Mouse (Mus musculus): Measurements from ENCODE around the gene Lztfl1. TPM values are rescaled to one million over a fixed set of nuclear protein-coding genes. Genes with fewer than 3 reads are reported as not detected.
A peak's percentile ranks its signal among the peaks of the same experiment; 100 is the strongest.

Lztfl1 gene
- polyA plus RNA-seq, 1 experiment, result 1.4 TPM

DNA sequence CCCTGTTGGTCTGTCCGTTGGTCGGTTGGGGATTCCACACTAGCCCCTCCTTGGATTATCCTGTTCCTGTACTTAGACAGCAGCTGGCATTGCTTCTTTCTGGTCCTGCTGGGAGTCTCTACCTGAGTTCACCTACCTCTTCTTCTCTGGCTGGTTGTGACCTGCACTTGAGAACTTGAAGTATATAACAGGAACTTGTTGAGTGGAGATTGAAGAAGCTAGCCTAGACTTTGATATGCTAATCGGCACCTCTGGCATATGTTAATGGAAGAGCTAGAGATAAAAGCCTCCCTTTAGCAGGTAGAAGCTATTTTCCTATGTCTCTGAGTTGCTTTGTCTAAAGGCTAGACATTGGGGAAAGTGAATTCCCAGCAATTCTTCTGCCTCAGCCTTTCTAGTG, 13.8 kb upstream of the Lztfl1 start:
- TF ChIP-seq POLR2A (IDR thresholded peaks at IDR 0.05; ENCODE audit: low read depth, low read length), result no peak
- no peak for TF ChIP-seq CTCF (IDR thresholded peaks at IDR 0.05; ENCODE audit: extremely low read depth, insufficient read depth, insufficient read length, insufficient replicate concordance)
- no peak for DNase-seq (ENCODE audit: low read depth in 1 of 2, low spot score in 2 of 2)
- 87% methylated on average over 3 of the region's 3 CpGs for WGBS
- no peak overlapping the region for H3K4me3 ChIP-seq (ENCODE audit: extremely low read depth, insufficient read depth, insufficient read length)
- H3K27ac ChIP-seq (ENCODE audit: insufficient read depth, low read length), result no peak overlapping the region
- H3K36me3 ChIP-seq (ENCODE audit: control insufficient read depth, insufficient read depth, low read length), result no peaks in the 10 kb centered on the region
- H3K27me3 ChIP-seq (ENCODE audit: control insufficient read depth, insufficient read depth, low read length), result no peaks in the 10 kb centered on the region
- peaks cover 2% of the 10 kb centered on the region; the same call in 1 of the 2 replicates for H3K4me1 ChIP-seq (ENCODE audit: control insufficient read depth, insufficient read depth, insufficient read length)

DNA sequence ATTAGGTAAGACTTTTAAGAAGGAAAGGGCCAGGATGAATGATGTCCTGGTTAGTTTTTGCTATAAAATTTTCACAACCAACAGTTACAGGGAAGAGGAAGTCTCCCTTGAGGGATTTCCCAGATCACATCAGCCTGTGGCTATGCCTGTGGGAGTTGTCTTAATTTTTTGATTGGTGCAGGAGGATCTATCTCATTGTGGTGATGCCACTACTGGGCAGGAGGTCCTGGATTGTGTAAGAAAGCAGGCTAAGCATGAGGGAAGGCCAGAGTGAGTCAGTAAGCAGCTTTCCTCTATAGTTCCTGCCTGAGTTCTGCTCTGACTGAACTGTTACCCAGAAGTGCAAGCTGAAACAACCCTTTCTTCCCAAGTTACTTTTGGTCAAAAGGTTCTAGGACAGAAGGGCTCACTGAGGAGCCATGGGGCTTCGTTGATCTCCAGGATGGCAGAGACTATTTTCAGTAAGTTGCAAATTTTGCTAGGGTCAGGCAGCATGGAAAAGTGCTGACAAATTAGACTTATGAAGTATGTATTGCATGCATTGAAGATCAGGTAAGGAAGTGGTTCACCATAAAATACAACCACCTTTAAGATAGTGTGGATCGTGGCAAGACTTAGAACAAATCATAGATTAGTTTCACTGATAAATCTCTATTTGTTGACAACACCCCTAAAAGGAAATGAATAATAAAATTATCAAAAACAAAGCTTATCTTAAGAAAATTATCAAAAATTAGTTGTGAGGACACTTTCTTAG, 5.4 kb upstream of the Lztfl1 start:
- H3K27me3 ChIP-seq (ENCODE audit: control insufficient read depth, insufficient read depth, low read length), result no peaks in the 10 kb centered on the region
- H3K4me3 ChIP-seq (ENCODE audit: extremely low read depth, insufficient read depth, insufficient read length), result no peak overlapping the region
- DNase-seq (ENCODE audit: low read depth in 1 of 2, low spot score in 2 of 2), result no peak
- TF ChIP-seq CTCF (IDR thresholded peaks at IDR 0.05; ENCODE audit: extremely low read depth, insufficient read depth, insufficient read length, insufficient replicate concordance) (no peak), POLR2A (IDR thresholded peaks at IDR 0.05; ENCODE audit: low read depth, low read length) (no peak)
- WGBS, result 50% methylated on average over 2 of the region's 2 CpGs
- no peaks in the 10 kb centered on the region for H3K4me1 ChIP-seq (ENCODE audit: control insufficient read depth, insufficient read depth, insufficient read length)
- H3K27ac ChIP-seq (ENCODE audit: insufficient read depth, low read length), result no peak overlapping the region
- H3K36me3 ChIP-seq (ENCODE audit: control insufficient read depth, insufficient read depth, low read length), result no peaks in the 10 kb centered on the region

- no peaks in the 10 kb centered on the region; the same call in 1 of the 2 replicates for H3K4me1 ChIP-seq (ENCODE audit: control insufficient read depth, insufficient read depth, insufficient read length)
- no peaks in the 10 kb centered on the region for H3K27me3 ChIP-seq (ENCODE audit: control insufficient read depth, insufficient read depth, low read length)
- no peak for DNase-seq (ENCODE audit: low read depth in 1 of 2, low spot score in 2 of 2)
- no peaks in the 10 kb centered on the region; the same call in 1 of the 2 replicates for H3K36me3 ChIP-seq (ENCODE audit: control insufficient read depth, insufficient read depth, low read length)
- H3K27ac ChIP-seq (ENCODE audit: insufficient read depth, low read length), result no peak overlapping the region
- no peak for TF ChIP-seq CTCF (IDR thresholded peaks at IDR 0.05; ENCODE audit: extremely low read depth, insufficient read depth, insufficient read length, insufficient replicate concordance)
- no peak for TF ChIP-seq POLR2A (IDR thresholded peaks at IDR 0.05; ENCODE audit: low read depth, low read length)
- WGBS, result 47% methylated on average over 3 of the region's 3 CpGs
- H3K4me3 ChIP-seq (ENCODE audit: extremely low read depth, insufficient read depth, insufficient read length), result no peak overlapping the region
These were observed 1.2 kb downstream of the Lztfl1 start for GRCm38 (mm10) chr9:123716301-123716700.

GRCm38 (mm10) chr9:123713111-123713510, 4.4 kb downstream of the Lztfl1 start:
- Histone ChIP-seq H3K4me1 (ENCODE audit: control insufficient read depth, insufficient read depth, insufficient read length) (no peaks in the 10 kb centered on the region; the same call in 1 of the 2 replicates), H3K27ac (ENCODE audit: insufficient read depth, low read length) (no peak overlapping the region), H3K36me3 (ENCODE audit: control insufficient read depth, insufficient read depth, low read length) (peaks cover 1% of the 10 kb centered on the region; the same call in 1 of the 2 replicates), H3K4me3 (ENCODE audit: extremely low read depth, insufficient read depth, insufficient read length) (no peak overlapping the region), H3K27me3 (ENCODE audit: control insufficient read depth, insufficient read depth, low read length) (no peaks in the 10 kb centered on the region)
- WGBS, result 93% methylated on average over 2 of the region's 2 CpGs
- no peak for DNase-seq (ENCODE audit: low read depth in 1 of 2, low spot score in 2 of 2)
- TF ChIP-seq CTCF (IDR thresholded peaks at IDR 0.05; ENCODE audit: extremely low read depth, insufficient read depth, insufficient read length, insufficient replicate concordance) (peak; percentile 22; the same call in 1 of the 2 replicates), POLR2A (IDR thresholded peaks at IDR 0.05; ENCODE audit: low read depth, low read length) (no peak)

DNA sequence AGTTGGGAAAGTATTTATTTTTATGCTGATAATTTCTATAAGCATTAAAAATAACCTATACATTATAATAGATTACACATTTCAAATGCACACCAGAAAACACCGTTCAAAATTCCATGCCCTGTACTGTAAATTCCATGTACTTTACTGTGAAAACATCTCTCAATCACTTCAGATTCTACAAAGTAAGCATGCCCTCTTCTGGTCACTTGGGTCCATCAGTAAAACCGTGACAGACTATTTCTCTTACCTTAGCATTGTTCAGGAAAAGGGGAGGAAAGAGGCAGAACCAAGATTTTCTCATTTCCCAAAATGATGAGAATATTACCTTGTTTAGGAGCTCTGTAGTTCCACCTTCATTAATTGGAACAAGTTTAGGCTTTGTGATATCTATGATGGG, 8.3 kb downstream of the Lztfl1 start:
- 79% methylated on average over 2 of the region's 2 CpGs for WGBS
- Histone ChIP-seq H3K36me3 (ENCODE audit: control insufficient read depth, insufficient read depth, low read length) (peaks cover 5% of the 10 kb centered on the region; the same call in 1 of the 2 replicates), H3K27ac (ENCODE audit: insufficient read depth, low read length) (no peak overlapping the region), H3K4me1 (ENCODE audit: control insufficient read depth, insufficient read depth, insufficient read length) (no peaks in the 10 kb centered on the region), H3K4me3 (ENCODE audit: extremely low read depth, insufficient read depth, insufficient read length) (no peak overlapping the region), H3K27me3 (ENCODE audit: control insufficient read depth, insufficient read depth, low read length) (no peaks in the 10 kb centered on the region)
- DNase-seq (ENCODE audit: low read depth in 1 of 2, low spot score in 2 of 2), result no peak
- TF ChIP-seq CTCF (IDR thresholded peaks at IDR 0.05; ENCODE audit: extremely low read depth, insufficient read depth, insufficient read length, insufficient replicate concordance) (no peak), POLR2A (IDR thresholded peaks at IDR 0.05; ENCODE audit: low read depth, low read length) (no peak)

DNA sequence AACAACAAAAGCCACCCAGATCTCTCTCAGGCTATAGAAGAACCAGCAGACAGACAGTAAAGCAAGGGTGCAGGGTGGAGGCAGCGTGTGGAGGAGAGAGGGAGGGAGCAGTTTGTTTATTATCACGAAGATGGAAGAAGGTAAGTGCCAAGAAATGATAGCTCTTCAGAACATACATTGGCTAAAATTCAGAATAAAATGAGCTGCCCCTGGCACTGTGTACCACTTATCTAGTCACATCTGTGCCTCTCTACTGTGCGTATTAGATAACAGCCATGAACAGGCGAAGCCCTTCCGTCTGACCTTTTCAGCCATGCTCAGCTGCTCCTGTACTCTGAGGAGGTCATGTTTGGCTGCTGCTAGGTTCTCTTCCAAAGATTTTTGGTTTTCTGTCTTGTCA, 15.7 kb downstream of the Lztfl1 start:
- no peak for DNase-seq (ENCODE audit: low read depth in 1 of 2, low spot score in 2 of 2)
- Histone ChIP-seq H3K27me3 (ENCODE audit: control insufficient read depth, insufficient read depth, low read length) (no peaks in the 10 kb centered on the region), H3K4me1 (ENCODE audit: control insufficient read depth, insufficient read depth, insufficient read length) (no peaks in the 10 kb centered on the region), H3K4me3 (ENCODE audit: extremely low read depth, insufficient read depth, insufficient read length) (no peak overlapping the region), H3K27ac (ENCODE audit: insufficient read depth, low read length) (no peak overlapping the region), H3K36me3 (ENCODE audit: control insufficient read depth, insufficient read depth, low read length) (peaks cover 5% of the 10 kb centered on the region; the same call in 1 of the 2 replicates)
- TF ChIP-seq POLR2A (IDR thresholded peaks at IDR 0.05; ENCODE audit: low read depth, low read length) (no peak), CTCF (IDR thresholded peaks at IDR 0.05; ENCODE audit: extremely low read depth, insufficient read depth, insufficient read length, insufficient replicate concordance) (no peak)
- WGBS, result 81% methylated on average over 5 of the region's 5 CpGs
